Mouse (Mus musculus): ENCODE data around the gene Slc6a16. TPM values are rescaled to one million over a fixed set of nuclear protein-coding genes. Genes with fewer than 3 reads are reported as not detected.

Slc6a16 gene
- total and polyA plus RNA-seq, 3 experiments = not detected

DNA sequence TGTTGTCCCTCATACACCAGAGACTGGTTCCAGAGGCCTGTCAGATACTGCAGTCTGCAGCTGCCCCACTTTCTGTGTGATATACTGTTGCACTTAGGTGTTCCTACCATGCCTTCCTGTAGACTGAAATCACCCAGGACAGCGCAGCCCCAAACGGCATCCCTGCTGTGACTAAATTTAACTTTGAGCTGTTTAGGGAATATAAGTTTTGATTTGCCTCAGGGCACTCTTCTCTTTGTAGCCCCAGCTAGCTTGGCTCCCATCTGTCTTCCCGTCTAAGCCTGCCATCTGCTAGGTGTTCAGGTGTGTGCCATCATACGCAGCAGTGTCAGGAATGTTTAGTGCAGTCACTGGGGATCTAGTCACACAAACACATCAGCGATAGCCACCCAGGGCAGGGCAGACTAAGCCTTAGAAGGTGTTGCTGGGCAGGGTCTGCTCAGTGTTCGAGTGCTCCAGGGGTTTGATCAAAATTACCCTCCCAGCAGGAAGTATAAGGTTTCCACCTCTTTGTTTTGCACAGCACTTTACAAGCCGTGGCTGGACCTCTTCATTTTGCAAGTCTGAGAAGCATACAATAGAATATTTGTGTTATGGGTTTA, 22.2 kb downstream of the Slc6a16 start:
- Histone ChIP-seq H3K27ac (no peak overlapping the region), H3K79me2 (replicated peaks; ENCODE audit: control insufficient read depth, insufficient read depth, low read length) (no peaks in the 10 kb centered on the region), H3K4me3 (no peak overlapping the region), H3K27me3 (ENCODE audit: control insufficient read depth, insufficient read depth, low read length) (no peaks in the 10 kb centered on the region), H3K4me1 (ENCODE audit: control insufficient read depth, insufficient read depth, low read length) (no peaks in the 10 kb centered on the region; the same call in 1 of the 2 replicates), H3K36me3 (ENCODE audit: control insufficient read depth, insufficient read depth, low read length) (no peaks in the 10 kb centered on the region), H3K9ac (ENCODE audit: low read depth, low read length) (no peak overlapping the region)
- intact Hi-C loops (cut with DNase I) = no loop called here
- WGBS = 75% methylated on average over 7 of the region's 7 CpGs
- TF ChIP-seq CTCF (IDR thresholded peaks at IDR 0.05) = no peak
- TF ChIP-seq POLR2A (IDR thresholded peaks at IDR 0.05; ENCODE audit: insufficient read depth, low read depth, low read length) = no peak
- TF ChIP-seq EP300 (IDR thresholded peaks at IDR 0.05; ENCODE audit: insufficient read depth, low read depth, low read length) = no peak
- no peak for DNase-seq

DNA sequence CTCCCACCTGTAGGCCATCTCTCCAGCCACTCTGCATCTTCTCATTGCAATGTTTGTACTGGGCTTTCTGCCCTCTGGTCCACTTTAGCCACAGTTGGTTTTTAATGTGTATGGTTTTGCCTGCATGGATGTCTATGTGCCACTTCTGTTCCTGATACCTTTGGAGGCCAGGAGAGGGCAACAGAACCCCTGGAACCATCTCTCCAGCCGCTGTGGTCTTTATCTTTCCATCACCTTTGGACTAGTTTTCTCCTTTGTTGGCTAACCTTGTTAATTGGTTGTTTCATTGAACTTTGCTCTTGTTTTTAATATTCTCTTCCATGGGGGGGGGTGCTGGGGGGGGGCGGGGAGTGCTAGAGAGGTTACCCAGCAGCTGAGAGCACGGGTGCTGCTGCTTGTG, 23.5 kb downstream of the Slc6a16 start:
- H3K79me2 ChIP-seq (replicated peaks; ENCODE audit: control insufficient read depth, insufficient read depth, low read length) = no peaks in the 10 kb centered on the region
- H3K4me3 ChIP-seq = no peak overlapping the region
- TF ChIP-seq POLR2A (IDR thresholded peaks at IDR 0.05; ENCODE audit: insufficient read depth, low read depth, low read length) = no peak
- TF ChIP-seq CTCF (IDR thresholded peaks at IDR 0.05) = no peak
- no peak for TF ChIP-seq EP300 (IDR thresholded peaks at IDR 0.05; ENCODE audit: insufficient read depth, low read depth, low read length)
- H3K4me1 ChIP-seq (ENCODE audit: control insufficient read depth, insufficient read depth, low read length) = no peaks in the 10 kb centered on the region; the same call in 1 of the 2 replicates
- H3K27ac ChIP-seq = no peak overlapping the region
- no peak for DNase-seq
- H3K27me3 ChIP-seq (ENCODE audit: control insufficient read depth, insufficient read depth, low read length) = no peaks in the 10 kb centered on the region
- no peaks in the 10 kb centered on the region for H3K36me3 ChIP-seq (ENCODE audit: control insufficient read depth, insufficient read depth, low read length)
- intact Hi-C loops (cut with DNase I) = no loop called here
- 63% methylated on average over 3 of the region's 3 CpGs for WGBS
- H3K9ac ChIP-seq (ENCODE audit: low read depth, low read length) = no peak overlapping the region

DNA sequence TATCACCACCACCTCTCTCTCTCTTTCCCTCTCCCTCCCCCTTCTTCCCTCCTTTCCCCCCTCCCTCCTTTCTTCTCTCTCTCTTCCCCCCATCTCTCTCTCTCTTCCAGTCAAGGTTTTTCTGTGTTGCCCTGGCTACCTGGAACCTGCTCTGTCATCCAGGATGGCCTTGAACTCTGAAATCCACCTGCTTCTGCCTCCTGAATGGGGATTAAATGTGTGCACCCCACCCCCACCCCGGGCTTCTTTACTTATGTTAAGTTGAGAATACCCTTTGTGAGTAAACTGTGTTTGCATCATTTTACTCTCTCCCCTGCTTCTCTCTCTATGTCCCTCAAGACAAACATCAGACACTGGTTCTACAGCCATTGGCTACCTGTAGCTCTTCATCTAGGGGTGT, 24.6 kb downstream of the Slc6a16 start:
- Histone ChIP-seq H3K27ac (no peak overlapping the region), H3K27me3 (ENCODE audit: control insufficient read depth, insufficient read depth, low read length) (no peaks in the 10 kb centered on the region), H3K4me3 (no peak overlapping the region), H3K79me2 (replicated peaks; ENCODE audit: control insufficient read depth, insufficient read depth, low read length) (no peaks in the 10 kb centered on the region), H3K36me3 (ENCODE audit: control insufficient read depth, insufficient read depth, low read length) (no peaks in the 10 kb centered on the region), H3K4me1 (ENCODE audit: control insufficient read depth, insufficient read depth, low read length) (no peaks in the 10 kb centered on the region; the same call in 1 of the 2 replicates), H3K9ac (ENCODE audit: low read depth, low read length) (no peak overlapping the region)
- TF ChIP-seq CTCF (IDR thresholded peaks at IDR 0.05) = no peak
- TF ChIP-seq EP300 (IDR thresholded peaks at IDR 0.05; ENCODE audit: insufficient read depth, low read depth, low read length) = no peak
- TF ChIP-seq POLR2A (IDR thresholded peaks at IDR 0.05; ENCODE audit: insufficient read depth, low read depth, low read length) = no peak
- intact Hi-C loops (cut with DNase I) = no loop called here
- DNase-seq = no peak
- 52% methylated on average over 1 of the region's 1 CpGs for WGBS

- H3K4me1 ChIP-seq (ENCODE audit: control insufficient read depth, insufficient read depth, low read length) = peaks cover 2% of the 10 kb centered on the region; the same call in 1 of the 2 replicates
- H3K79me2 ChIP-seq (replicated peaks; ENCODE audit: control insufficient read depth, insufficient read depth, low read length) = no peaks in the 10 kb centered on the region
- intact Hi-C loops (cut with DNase I) = no loop called here
- H3K27me3 ChIP-seq (ENCODE audit: control insufficient read depth, insufficient read depth, low read length) = peaks cover 1% of the 10 kb centered on the region; the same call in 1 of the 2 replicates
- no peak overlapping the region for H3K27ac ChIP-seq
- no peak overlapping the region for H3K4me3 ChIP-seq
- 80% methylated on average over 10 of the region's 10 CpGs for WGBS
- no peaks in the 10 kb centered on the region for H3K36me3 ChIP-seq (ENCODE audit: control insufficient read depth, insufficient read depth, low read length)
- TF ChIP-seq EP300 (IDR thresholded peaks at IDR 0.05; ENCODE audit: insufficient read depth, low read depth, low read length) = no peak
- no peak for TF ChIP-seq POLR2A (IDR thresholded peaks at IDR 0.05; ENCODE audit: insufficient read depth, low read depth, low read length)
- no peak for TF ChIP-seq CTCF (IDR thresholded peaks at IDR 0.05)
- DNase-seq = no peak
- no peak overlapping the region for H3K9ac ChIP-seq (ENCODE audit: low read depth, low read length)
Observed at GRCm38 (mm10) chr7:45272786-45273412, 32.0 kb downstream of the Slc6a16 start.

- Histone ChIP-seq H3K4me3 (no peak overlapping the region), H3K9ac (ENCODE audit: low read depth, low read length) (no peak overlapping the region), H3K36me3 (ENCODE audit: control insufficient read depth, insufficient read depth, low read length) (no peaks in the 10 kb centered on the region), H3K4me1 (ENCODE audit: control insufficient read depth, insufficient read depth, low read length) (peaks cover 2% of the 10 kb centered on the region; the same call in 1 of the 2 replicates), H3K27ac (no peak overlapping the region), H3K79me2 (replicated peaks; ENCODE audit: control insufficient read depth, insufficient read depth, low read length) (no peaks in the 10 kb centered on the region), H3K27me3 (ENCODE audit: control insufficient read depth, insufficient read depth, low read length) (peaks cover 1% of the 10 kb centered on the region; the same call in 1 of the 2 replicates)
- 83% methylated on average over 8 of the region's 8 CpGs for WGBS
- TF ChIP-seq POLR2A (IDR thresholded peaks at IDR 0.05; ENCODE audit: insufficient read depth, low read depth, low read length) (no peak), CTCF (IDR thresholded peaks at IDR 0.05) (no peak), EP300 (IDR thresholded peaks at IDR 0.05; ENCODE audit: insufficient read depth, low read depth, low read length) (no peak)
- DNase-seq = no peak
- intact Hi-C loops (cut with DNase I) = no loop called here
Observed at GRCm38 (mm10) chr7:45273672-45274071, 32.8 kb downstream of the Slc6a16 start.
